Mouse (Mus musculus): ENCODE measurements at regions not wholly inside any gene's neighbourhood (a gene's known extent, or its start where the extent isn't known, plus 50 kb on each side); places are given as distances from the start of the nearest gene placed in this dataset.
A peak's percentile ranks its signal among the peaks of the same experiment; 100 is the strongest.

- Histone ChIP-seq H3K9ac (ENCODE audit: low read length) (no peak overlapping the region), H3K27me3 (ENCODE audit: control insufficient read depth, insufficient read depth, low read depth, low read length) (no peaks in the 10 kb centered on the region), H3K36me3 (ENCODE audit: control insufficient read depth, insufficient read depth, low read length) (no peaks in the 10 kb centered on the region), H3K4me1 (replicated peaks; ENCODE audit: control insufficient read depth, insufficient read depth, low read length) (0 out of 2 replicates have a peak, but pooled peaks cover 2% of the 10 kb centered on the region), H3K27ac (ENCODE audit: low read length) (no peak overlapping the region), H3K4me3 (ENCODE audit: low read length) (no peak overlapping the region), H3K9me3 (ENCODE audit: control insufficient read depth, low read length) (no peaks in the 10 kb centered on the region), H3K4me2 (ENCODE audit: low read depth, low read length) (no peak overlapping the region)
- 44% methylated on average over 2 of the region's 2 CpGs for WGBS
- no peak for ATAC-seq (ENCODE audit: low read depth)
Measured at GRCm38 (mm10) chr17:79282771-79283170, 72.1 kb downstream of the Cdc42ep3 start.

- H3K9me3 ChIP-seq (ENCODE audit: control insufficient read depth, low read length) = no peaks in the 10 kb centered on the region
Measured at GRCm38 (mm10) chr17:79273551-79273950, 81.3 kb downstream of the Cdc42ep3 start.

GRCm38 (mm10) chr17:79259691-79260090 is 95.2 kb downstream of the Cdc42ep3 start:
- H3K4me3 ChIP-seq (ENCODE audit: low read length) = no peak overlapping the region
- WGBS = 43% methylated on average over 5 of the region's 5 CpGs
- H3K27ac ChIP-seq (ENCODE audit: low read length) = no peak overlapping the region
- H3K9ac ChIP-seq (ENCODE audit: low read length) = no peak overlapping the region
- H3K36me3 ChIP-seq (ENCODE audit: control insufficient read depth, insufficient read depth, low read length) = no peaks in the 10 kb centered on the region
- H3K4me2 ChIP-seq (ENCODE audit: low read depth, low read length) = no peak overlapping the region
- ATAC-seq (ENCODE audit: low read depth) = no peak
- no peaks in the 10 kb centered on the region for H3K27me3 ChIP-seq (ENCODE audit: control insufficient read depth, insufficient read depth, low read depth, low read length)
- no peaks in the 10 kb centered on the region for H3K9me3 ChIP-seq (ENCODE audit: control insufficient read depth, low read length)
- no peaks in the 10 kb centered on the region for H3K4me1 ChIP-seq (replicated peaks; ENCODE audit: control insufficient read depth, insufficient read depth, low read length)

More at GRCm38 (mm10) chr17:79273551-79273950, 81.3 kb downstream of the Cdc42ep3 start:
- ATAC-seq (ENCODE audit: low read depth) = no peak
- H3K4me3 ChIP-seq (ENCODE audit: low read length) = no peak overlapping the region
- H3K36me3 ChIP-seq (ENCODE audit: control insufficient read depth, insufficient read depth, low read length) = no peaks in the 10 kb centered on the region
- no peak overlapping the region for H3K9ac ChIP-seq (ENCODE audit: low read length)
- no peak overlapping the region for H3K4me2 ChIP-seq (ENCODE audit: low read depth, low read length)
- H3K27me3 ChIP-seq (ENCODE audit: control insufficient read depth, insufficient read depth, low read depth, low read length) = no peaks in the 10 kb centered on the region
- WGBS = 60% methylated on average over 8 of the region's 8 CpGs
- no peak overlapping the region for H3K27ac ChIP-seq (ENCODE audit: low read length)
- peaks cover 7% of the 10 kb centered on the region; the same call in 1 of the 2 replicates for H3K4me1 ChIP-seq (replicated peaks; ENCODE audit: control insufficient read depth, insufficient read depth, low read length)

GRCm38 (mm10) chr17:79246962-79247902 is 107.7 kb downstream of the Cdc42ep3 start:
- H3K9ac ChIP-seq (ENCODE audit: low read length) = no peak overlapping the region
- H3K9me3 ChIP-seq (ENCODE audit: control insufficient read depth, low read length) = peaks cover 4% of the 10 kb centered on the region
- H3K4me1 ChIP-seq (replicated peaks; ENCODE audit: control insufficient read depth, insufficient read depth, low read length) = no peaks in the 10 kb centered on the region
- H3K4me2 ChIP-seq (ENCODE audit: low read depth, low read length) = no peak overlapping the region
- no peaks in the 10 kb centered on the region for H3K27me3 ChIP-seq (ENCODE audit: control insufficient read depth, insufficient read depth, low read depth, low read length)
- H3K36me3 ChIP-seq (ENCODE audit: control insufficient read depth, insufficient read depth, low read length) = no peaks in the 10 kb centered on the region
- ATAC-seq (ENCODE audit: low read depth) = no peak
- no peak overlapping the region for H3K4me3 ChIP-seq (ENCODE audit: low read length)
- 82% methylated on average over 9 of the region's 9 CpGs for WGBS
- H3K27ac ChIP-seq (ENCODE audit: low read length) = no peak overlapping the region

GRCm38 (mm10) chr17:79244121-79244520 is 110.8 kb downstream of the Cdc42ep3 start:
- H3K4me1 ChIP-seq (replicated peaks; ENCODE audit: control insufficient read depth, insufficient read depth, low read length) = no peaks in the 10 kb centered on the region
- no peak for ATAC-seq (ENCODE audit: low read depth)
- H3K4me2 ChIP-seq (ENCODE audit: low read depth, low read length) = no peak overlapping the region
- no peaks in the 10 kb centered on the region for H3K36me3 ChIP-seq (ENCODE audit: control insufficient read depth, insufficient read depth, low read length)
- no peak overlapping the region for H3K27ac ChIP-seq (ENCODE audit: low read length)
- no peaks in the 10 kb centered on the region for H3K27me3 ChIP-seq (ENCODE audit: control insufficient read depth, insufficient read depth, low read depth, low read length)
- H3K9me3 ChIP-seq (ENCODE audit: control insufficient read depth, low read length) = peaks cover 4% of the 10 kb centered on the region
- 75% methylated on average over 11 of the region's 11 CpGs for WGBS
- no peak overlapping the region for H3K4me3 ChIP-seq (ENCODE audit: low read length)
- no peak overlapping the region for H3K9ac ChIP-seq (ENCODE audit: low read length)

- H3K9ac ChIP-seq (ENCODE audit: low read length) = no peak overlapping the region
- H3K4me2 ChIP-seq (ENCODE audit: low read depth, low read length) = no peak overlapping the region
- H3K36me3 ChIP-seq (ENCODE audit: control insufficient read depth, insufficient read depth, low read length) = no peaks in the 10 kb centered on the region
- H3K4me1 ChIP-seq (replicated peaks; ENCODE audit: control insufficient read depth, insufficient read depth, low read length) = no peaks in the 10 kb centered on the region
- H3K27me3 ChIP-seq (ENCODE audit: control insufficient read depth, insufficient read depth, low read depth, low read length) = no peaks in the 10 kb centered on the region
- peaks cover 4% of the 10 kb centered on the region for H3K9me3 ChIP-seq (ENCODE audit: control insufficient read depth, low read length)
- no peak for ATAC-seq (ENCODE audit: low read depth)
- no peak overlapping the region for H3K4me3 ChIP-seq (ENCODE audit: low read length)
- H3K27ac ChIP-seq (ENCODE audit: low read length) = no peak overlapping the region
- 71% methylated on average over 2 of the region's 2 CpGs for WGBS
Measured at GRCm38 (mm10) chr17:79243426-79243825, 111.5 kb downstream of the Cdc42ep3 start.

- no peak overlapping the region for H3K9ac ChIP-seq (ENCODE audit: low read length)
- peaks cover 4% of the 10 kb centered on the region for H3K9me3 ChIP-seq (ENCODE audit: control insufficient read depth, low read length)
- H3K27me3 ChIP-seq (ENCODE audit: control insufficient read depth, insufficient read depth, low read depth, low read length) = no peaks in the 10 kb centered on the region
- H3K4me2 ChIP-seq (ENCODE audit: low read depth, low read length) = no peak overlapping the region
- no peak for ATAC-seq (ENCODE audit: low read depth)
- H3K36me3 ChIP-seq (ENCODE audit: control insufficient read depth, insufficient read depth, low read length) = no peaks in the 10 kb centered on the region
- WGBS = 72% methylated on average over 3 of the region's 3 CpGs
- H3K27ac ChIP-seq (ENCODE audit: low read length) = no peak overlapping the region
- H3K4me3 ChIP-seq (ENCODE audit: low read length) = no peak overlapping the region
- H3K4me1 ChIP-seq (replicated peaks; ENCODE audit: control insufficient read depth, insufficient read depth, low read length) = no peaks in the 10 kb centered on the region
Measured at GRCm38 (mm10) chr17:79241489-79241888, 113.4 kb downstream of the Cdc42ep3 start.

GRCm38 (mm10) chr17:79236244-79236781 is 118.6 kb downstream of the Cdc42ep3 start:
- H3K36me3 ChIP-seq (ENCODE audit: control insufficient read depth, insufficient read depth, low read length) = no peaks in the 10 kb centered on the region
- no peaks in the 10 kb centered on the region for H3K4me1 ChIP-seq (replicated peaks; ENCODE audit: control insufficient read depth, insufficient read depth, low read length)
- WGBS = 62% methylated on average over 3 of the region's 3 CpGs
- H3K4me3 ChIP-seq (ENCODE audit: low read length) = no peak overlapping the region
- H3K27me3 ChIP-seq (ENCODE audit: control insufficient read depth, insufficient read depth, low read depth, low read length) = no peaks in the 10 kb centered on the region
- H3K4me2 ChIP-seq (ENCODE audit: low read depth, low read length) = no peak overlapping the region
- H3K9me3 ChIP-seq (ENCODE audit: control insufficient read depth, low read length) = no peaks in the 10 kb centered on the region
- no peak for ATAC-seq (ENCODE audit: low read depth)
- H3K27ac ChIP-seq (ENCODE audit: low read length) = no peak overlapping the region
- no peak overlapping the region for H3K9ac ChIP-seq (ENCODE audit: low read length)

- Histone ChIP-seq H3K4me2 (ENCODE audit: low read depth, low read length) (0 out of 2 replicates have a peak overlapping the region, but pooled peaks have one; percentile 18), H3K9ac (ENCODE audit: low read length) (no peak overlapping the region), H3K36me3 (ENCODE audit: control insufficient read depth, insufficient read depth, low read length) (no peaks in the 10 kb centered on the region), H3K4me3 (ENCODE audit: low read length) (no peak overlapping the region), H3K4me1 (replicated peaks; ENCODE audit: control insufficient read depth, insufficient read depth, low read length) (peaks cover 6% of the 10 kb centered on the region), H3K9me3 (ENCODE audit: control insufficient read depth, low read length) (no peaks in the 10 kb centered on the region), H3K27ac (ENCODE audit: low read length) (no peak overlapping the region), H3K27me3 (ENCODE audit: control insufficient read depth, insufficient read depth, low read depth, low read length) (no peaks in the 10 kb centered on the region)
- 54% methylated on average over 25 of the region's 25 CpGs for WGBS
- no peak for ATAC-seq (ENCODE audit: low read depth)
Measured at GRCm38 (mm10) chr17:79230653-79231489, 124.0 kb downstream of the Cdc42ep3 start.
